Mouse (Mus musculus) naive thymus-derived CD4-positive, alpha-beta T cell, adult 2 months (primary cell): ENCODE measurements around the gene Evi5.

Source experiments
- DNase-seq: peaks from one replicate; pipeline ENCODE4 v3.0.0-alpha.2; 2011; ENCODE audit warnings: low read depth

Evi5 gene

DNA sequence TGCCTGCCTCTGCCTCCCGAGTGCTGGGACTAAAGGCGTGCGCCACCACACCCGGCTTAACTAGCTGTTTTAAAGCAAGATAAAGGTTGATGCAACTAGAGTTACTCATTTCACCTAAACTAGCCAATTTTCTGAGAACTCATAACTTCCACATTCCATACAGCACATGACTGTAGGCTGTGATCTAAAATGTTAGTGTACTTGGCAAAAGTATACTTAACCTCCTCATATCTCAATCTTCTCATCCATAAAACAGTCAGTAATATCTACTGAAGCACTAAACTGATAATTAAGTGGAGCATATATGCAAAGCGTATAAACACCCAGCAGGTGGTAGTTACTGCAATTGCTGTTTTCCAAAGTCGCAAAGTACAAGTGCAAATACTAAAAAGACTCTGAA is 1.6 kb downstream of the Evi5 start:
- DNase-seq: no peak

GRCm38 (mm10) chr5:107869701-107870100 is 5.2 kb downstream of the Evi5 start:
- no peak for DNase-seq

DNA sequence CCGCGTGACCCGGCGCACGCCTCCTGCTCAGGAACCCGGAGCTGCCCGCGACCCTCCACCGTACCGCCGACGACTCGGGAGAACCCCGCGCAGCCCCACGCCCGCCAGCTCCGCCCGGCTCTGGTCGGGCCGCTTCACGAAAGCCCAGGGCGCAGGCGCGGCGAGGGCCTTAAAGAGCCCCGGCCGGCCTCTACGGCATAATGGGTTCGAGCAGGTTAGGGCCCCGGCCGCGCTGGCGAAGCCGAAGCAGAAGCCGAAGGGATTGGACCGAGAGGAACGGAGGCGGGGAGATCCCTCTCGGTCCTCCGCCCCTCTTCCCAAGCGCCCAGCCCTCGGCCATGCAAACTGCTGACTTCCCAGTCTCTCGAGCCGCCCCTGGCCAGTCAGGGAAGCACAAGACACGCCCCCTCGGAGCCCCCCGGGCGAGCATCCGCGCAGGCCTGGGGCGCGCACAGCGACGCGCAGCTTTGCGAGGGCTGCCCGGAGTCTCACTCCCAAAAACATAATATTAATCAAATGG is 5.9 kb downstream of the Evi5 start:
- peak; percentile 47 for DNase-seq

DNA sequence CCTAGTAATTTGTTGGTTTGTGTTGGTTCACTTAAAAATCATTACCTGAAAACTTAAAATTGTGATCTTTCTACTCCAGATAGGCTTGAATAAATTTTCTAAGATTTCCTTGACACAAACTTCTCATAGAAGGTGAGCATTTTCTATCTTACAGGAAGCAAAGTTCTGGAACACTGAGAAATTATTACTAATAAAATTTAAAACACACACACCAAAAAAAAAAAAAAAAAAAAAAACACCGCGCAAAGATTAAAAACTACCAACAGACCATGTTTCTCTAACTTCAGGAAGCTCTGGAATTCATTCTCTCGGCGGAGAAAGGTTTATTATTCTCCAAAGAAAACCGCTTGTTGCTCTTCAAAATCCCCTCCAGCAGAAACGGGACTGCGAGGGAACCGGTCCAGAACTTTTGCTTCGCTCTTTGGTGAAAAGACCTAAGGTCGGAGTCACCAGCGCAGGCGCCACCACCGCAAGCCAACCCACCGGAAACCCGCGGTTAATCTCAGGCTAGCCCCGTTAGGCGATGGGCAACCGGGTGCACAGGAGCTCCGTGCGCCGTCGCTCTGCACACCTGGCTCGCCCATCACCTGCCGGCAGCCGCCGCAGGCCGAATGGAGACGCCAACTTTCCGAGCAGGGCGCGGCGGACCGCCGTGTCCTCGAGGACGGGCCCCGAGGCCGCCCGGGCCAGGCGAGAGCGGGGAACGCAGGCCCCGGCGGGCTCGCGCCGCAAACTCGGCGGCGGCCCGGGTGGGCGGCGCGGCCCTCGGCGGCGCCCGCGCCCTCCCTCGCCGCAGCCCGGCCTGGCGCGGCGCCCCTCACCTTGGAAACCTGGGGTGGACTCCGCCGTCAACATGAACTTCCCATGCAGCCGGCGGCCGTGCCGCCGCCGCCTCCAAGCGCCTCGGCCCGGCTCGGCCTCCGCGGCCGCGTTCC is 6.7 kb downstream of the Evi5 start:
- DNase-seq: peak; percentile 50

- no peak for DNase-seq
Observed at GRCm38 (mm10) chr5:107866127-107867126, 8.5 kb downstream of the Evi5 start.

GRCm38 (mm10) chr5:107863971-107864370 is 10.9 kb downstream of the Evi5 start:
- no peak for DNase-seq

GRCm38 (mm10) chr5:107858963-107859362 is 15.9 kb downstream of the Evi5 start:
- peak; percentile 62 for DNase-seq

- no peak for DNase-seq
Observed at GRCm38 (mm10) chr5:107855546-107855945, 19.4 kb downstream of the Evi5 start.

DNA sequence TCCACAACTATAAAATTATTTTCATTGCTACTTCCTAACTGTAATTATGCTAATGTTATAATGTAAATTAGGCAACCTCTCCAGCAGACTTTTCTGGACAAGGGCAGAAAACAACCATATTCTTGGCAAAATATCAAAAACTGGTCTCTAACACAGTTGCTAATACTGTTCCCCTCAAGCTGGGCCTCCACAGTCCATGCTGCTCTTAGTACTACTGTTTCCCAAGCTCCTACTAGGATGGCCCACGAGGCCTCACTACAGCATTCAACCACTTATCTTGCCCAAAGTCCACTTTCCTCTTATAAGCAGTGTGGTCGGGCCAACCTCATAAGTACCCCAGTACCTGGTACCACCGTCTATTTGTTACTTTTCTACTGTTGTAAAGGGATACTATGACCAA is 20.4 kb downstream of the Evi5 start:
- no peak for DNase-seq

DNA sequence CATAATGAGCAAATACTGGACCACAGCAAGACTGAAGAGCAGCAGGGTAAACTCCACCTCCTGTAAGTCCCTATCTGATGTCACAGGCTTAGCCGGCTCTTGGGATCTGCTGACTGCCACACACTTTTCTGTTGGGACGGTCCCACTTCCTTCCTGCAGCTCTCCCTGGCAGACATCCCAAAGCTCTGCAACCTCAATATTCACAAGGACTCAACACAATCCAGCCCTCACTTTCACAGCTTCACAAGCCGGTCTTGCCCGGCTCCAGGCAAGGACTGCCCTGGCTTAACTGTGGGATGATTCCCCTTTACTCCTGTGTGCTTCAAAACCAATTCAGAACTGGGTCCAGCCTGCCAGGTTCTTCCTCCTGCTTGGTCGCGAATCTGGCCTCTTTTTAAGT is 21.1 kb downstream of the Evi5 start:
- DNase-seq: no peak

DNA sequence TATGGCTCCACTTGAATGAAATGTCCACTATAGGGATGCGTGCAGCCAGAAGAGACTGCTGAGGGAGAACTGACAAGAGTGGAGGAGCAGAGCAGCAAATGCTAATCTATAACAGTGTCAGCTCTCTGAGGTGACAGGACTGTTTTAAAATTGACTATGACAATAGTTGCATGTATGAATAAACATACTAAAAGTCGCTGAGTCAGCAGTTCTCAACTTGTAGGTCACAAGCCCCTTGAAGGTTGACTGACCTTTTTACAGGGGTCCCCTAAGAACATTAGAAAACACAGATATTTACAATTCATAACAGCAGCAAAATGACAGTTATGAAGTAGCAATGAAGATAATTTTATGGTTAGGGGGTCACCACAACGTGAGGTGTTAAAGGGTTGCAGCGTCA is 25.9 kb downstream of the Evi5 start:
- DNase-seq: no peak

GRCm38 (mm10) chr5:107847817-107848216 is 27.1 kb downstream of the Evi5 start:
- DNase-seq: no peak

DNA sequence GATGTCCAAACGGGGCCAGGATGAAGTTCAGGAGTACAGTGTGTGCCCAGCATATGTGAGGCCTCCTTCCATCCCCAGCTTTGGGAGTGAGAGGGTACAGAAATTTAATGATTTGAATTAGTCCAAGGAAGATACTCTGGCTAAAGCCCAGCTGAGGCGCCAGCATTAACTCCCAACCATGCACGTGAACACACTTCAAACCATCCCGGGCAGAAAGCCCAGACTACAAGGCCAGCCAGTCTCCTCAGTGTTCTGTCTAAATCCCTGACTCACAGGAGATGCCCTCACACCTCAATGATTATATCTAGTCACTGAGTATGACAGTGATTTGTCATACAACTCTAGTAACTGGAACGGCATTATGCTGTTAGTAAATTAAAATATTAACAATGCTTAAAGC is 27.6 kb downstream of the Evi5 start:
- no peak for DNase-seq

DNA sequence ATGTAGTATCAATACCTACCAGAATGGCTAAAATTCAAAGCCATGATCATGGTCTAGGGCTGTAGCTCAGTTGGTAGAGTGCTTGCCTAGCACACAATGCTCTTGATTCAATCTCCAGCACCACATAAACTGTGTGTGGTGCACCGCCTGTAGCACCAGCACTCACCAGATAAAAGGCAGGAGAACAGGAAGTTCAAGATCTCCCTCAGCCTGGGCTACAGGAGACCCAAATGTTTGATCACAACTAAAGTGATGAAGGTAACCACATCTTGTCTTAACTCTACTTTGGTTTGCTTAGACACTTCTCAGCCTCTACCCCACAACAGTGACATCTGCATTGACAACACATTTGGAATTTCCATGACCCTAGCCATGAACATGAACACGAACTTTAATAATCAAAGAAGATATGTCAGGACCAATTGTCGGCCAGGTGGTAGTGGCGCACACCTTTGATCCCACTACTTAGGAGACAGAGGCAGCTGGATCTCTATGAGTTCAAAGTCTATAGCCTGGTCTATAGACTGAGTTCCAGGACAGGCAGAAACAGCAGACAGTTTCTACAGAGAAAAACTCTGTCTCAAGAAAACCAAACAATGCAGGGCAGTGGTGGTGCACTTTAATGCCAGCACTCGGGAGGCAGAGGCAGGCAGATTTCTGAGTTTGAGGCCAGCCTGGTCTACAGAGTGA is 34.2 kb downstream of the Evi5 start:
- peak; percentile 77 for DNase-seq

- no peak for DNase-seq
Observed at GRCm38 (mm10) chr5:107838891-107839644, 35.8 kb downstream of the Evi5 start.

- no peak for DNase-seq
Observed at GRCm38 (mm10) chr5:107834287-107834686, 40.6 kb downstream of the Evi5 start.

DNA sequence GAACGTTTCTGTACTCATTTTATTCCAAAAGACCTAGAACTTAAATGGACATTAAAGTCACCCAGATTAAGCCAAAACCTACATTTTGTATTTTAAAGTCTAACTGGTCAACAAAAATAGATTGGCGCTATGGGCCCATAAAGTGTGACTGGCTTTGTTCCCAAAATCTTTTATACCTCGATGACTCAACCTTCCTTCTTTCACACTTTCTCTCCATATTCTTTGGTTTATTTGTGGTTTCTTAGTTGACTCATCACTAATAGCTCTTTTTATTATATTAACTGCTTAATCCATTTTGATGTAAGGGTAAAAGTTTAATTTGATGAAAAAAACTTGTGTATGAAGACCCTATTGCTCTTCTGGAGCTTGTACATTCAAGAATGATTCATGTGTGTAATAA is 43.6 kb downstream of the Evi5 start:
- DNase-seq: no peak

GRCm38 (mm10) chr5:107829998-107830560 is 44.8 kb downstream of the Evi5 start, which contains the start of gene Ube2d2b:
Gene Ube2d2b (plus strand): TSS chr5:107830099.
- DNase-seq: no peak

- DNase-seq: no peak
Observed at GRCm38 (mm10) chr5:107822521-107822920, 52.4 kb downstream of the Evi5 start.

GRCm38 (mm10) chr5:107814651-107815050 is 60.3 kb downstream of the Evi5 start:
- DNase-seq: no peak

GRCm38 (mm10) chr5:107807496-107807895 is 67.4 kb downstream of the Evi5 start:
- no peak for DNase-seq
